Mouse (Mus musculus): ENCODE data around the gene Bmpr2.

GRCm38 (mm10) chr1:59725661-59726060 lies 37.5 kb upstream of the Bmpr2 start:
- no peak for TF ChIP-seq POLR2A (IDR thresholded peaks at IDR 0.05; ENCODE audit: borderline replicate concordance, control insufficient read depth, low read depth, low read length)
- TF ChIP-seq CTCF (IDR thresholded peaks at IDR 0.05; ENCODE audit: control insufficient read depth, insufficient read depth, low read length), result no peak
